Mouse (Mus musculus) heart, postnatal 25 days (tissue): ENCODE measurements around the gene Abhd14a. TPM values are rescaled to one million over a fixed set of nuclear protein-coding genes. Genes with fewer than 3 reads are reported as not detected.
"Not testable (repeated sequence)": the region's sequence is repeated elsewhere in the genome, so short reads cannot be mapped to it uniquely, and the experiment has no call there.

Experiments
- DNase-seq: peaks from one replicate; pipeline ENCODE4 v3.0.0; 2022; ENCODE audit warnings: low spot score
- intact Hi-C: fragments of 180-260 bp; cut with DNase I; formaldehyde crosslinking; loops from one replicate; pipeline ENCODE4 v1.15.1; 2025
- total RNA-seq, 2 experiments: library from RNA; stranded (reverse); gene quantifications; 2 replicates each; pipeline ENCODE4 v1.2.3; 2021

Gene Abhd14a
- 10 to 100 TPM; 20.2 to 21.3 TPM for total RNA-seq

DNA sequence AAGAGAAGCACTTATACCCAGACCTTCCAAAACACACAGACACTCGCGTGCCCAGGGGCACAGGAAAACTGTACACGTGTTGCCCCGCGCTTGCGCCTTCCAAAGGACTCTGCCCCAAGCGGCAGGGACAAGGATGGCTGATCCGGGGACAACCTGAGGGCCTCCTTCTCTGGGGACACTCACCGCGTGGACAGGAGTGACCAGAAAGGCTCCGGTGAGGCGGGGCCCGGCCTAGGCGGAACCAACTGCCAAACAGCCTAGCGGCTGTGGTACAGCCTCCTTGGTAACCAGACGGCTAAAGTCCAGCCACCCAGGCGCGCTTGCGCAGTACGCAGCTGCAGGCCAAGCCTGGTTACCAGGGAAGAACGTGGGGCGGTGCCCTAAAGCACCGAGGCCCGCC, at the start of gene Abhd14a, which contains the start of gene Abhd14b:
Gene Abhd14a (minus strand): TSS at position 331 of the 400 bp plus-strand sequence.
Gene Abhd14b (plus strand): TSS at position 112 of the 400 bp plus-strand sequence.
- DNase-seq: peak; percentile 91
- intact Hi-C loops: loop anchor here (10.0 kb wide), 1 partner anchor 1053 kb away; the partner anchor contains the start of genes Aste1 and Nek11

DNA sequence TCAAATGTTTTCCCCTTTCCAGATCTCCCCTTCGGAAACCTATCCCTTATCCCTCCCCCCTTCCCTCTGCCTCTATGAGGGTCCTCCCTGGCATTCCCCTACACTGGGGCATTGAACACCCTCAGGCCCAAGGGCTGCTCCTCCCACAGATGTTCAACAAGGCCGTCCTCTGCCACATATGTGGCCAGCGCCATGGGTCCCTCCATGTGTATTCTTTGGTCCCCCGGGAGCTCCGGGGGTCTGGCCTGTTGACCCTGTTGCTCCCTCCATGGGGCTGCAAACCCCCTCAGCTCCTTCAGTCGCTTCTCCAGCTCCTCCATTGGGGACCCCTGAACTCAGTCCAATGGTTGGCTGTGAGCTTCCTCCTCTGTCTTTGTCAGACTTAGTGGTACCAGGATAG, 40.1 kb upstream of the Abhd14a start:
- DNase-seq, intact Hi-C loops: not testable (repeated sequence)

DNA sequence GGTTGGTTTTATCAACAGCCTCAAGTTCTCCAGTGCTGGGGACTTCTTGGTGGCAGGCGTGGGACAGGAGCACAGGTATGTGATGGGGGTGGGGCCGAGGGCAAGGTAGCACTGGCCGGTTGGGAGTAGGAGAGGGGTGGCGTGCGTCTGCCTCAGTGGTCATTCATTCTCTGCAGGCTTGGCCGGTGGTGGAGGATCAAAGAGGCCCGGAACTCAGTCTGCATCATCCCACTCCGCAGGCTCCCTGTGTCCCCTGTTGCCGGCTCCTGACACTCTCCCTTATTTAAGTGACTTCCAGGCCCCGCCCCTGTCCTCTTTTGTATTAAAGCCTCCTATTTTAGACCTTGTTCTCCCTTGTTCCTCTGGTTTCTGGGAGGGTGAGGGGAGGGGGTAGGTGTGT, 37.6 kb upstream of the Abhd14a start:
- no peak for DNase-seq
- intact Hi-C loops: no loop called here

DNA sequence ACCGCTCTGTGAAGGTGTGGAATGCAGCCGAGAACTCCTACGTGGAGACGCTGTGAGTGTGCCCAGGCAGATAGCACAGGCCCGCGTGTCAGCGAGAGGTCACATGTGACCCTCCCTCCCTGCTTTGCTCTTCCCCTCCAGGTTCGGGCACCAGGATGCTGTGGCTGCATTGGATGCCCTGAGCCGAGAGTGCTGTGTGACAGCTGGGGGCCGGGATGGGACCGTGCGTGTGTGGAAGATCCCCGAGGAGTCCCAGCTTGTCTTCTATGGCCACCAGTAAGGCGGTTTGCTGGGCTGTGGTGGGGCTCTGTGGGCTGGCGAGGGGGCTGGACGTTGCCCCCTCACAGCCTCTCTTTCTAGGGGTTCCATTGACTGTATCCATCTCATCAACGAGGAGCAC, 36.1 kb upstream of the Abhd14a start:
- intact Hi-C loops: no loop called here
- no peak for DNase-seq

DNA sequence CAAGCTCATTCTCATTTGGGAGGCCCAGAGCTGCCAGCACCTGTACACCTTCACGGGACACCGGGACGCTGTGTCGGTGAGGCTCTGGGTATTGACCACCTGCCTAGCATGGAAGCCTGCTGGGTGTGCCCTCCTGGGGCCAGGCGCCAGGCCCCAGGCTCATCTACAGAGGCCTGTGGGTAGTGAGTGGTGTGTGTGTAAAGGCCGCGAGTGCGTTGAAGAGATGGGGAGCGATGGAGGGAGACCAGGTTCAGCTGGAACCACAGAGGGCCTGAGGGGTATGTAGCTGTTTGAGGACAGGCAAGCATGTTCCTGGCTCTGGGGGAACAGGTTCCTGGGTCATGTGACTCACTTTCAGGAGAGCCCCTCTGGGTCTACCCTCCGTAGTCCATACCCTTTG, 35.7 kb upstream of the Abhd14a start:
- DNase-seq: no peak
- intact Hi-C loops: no loop called here

DNA sequence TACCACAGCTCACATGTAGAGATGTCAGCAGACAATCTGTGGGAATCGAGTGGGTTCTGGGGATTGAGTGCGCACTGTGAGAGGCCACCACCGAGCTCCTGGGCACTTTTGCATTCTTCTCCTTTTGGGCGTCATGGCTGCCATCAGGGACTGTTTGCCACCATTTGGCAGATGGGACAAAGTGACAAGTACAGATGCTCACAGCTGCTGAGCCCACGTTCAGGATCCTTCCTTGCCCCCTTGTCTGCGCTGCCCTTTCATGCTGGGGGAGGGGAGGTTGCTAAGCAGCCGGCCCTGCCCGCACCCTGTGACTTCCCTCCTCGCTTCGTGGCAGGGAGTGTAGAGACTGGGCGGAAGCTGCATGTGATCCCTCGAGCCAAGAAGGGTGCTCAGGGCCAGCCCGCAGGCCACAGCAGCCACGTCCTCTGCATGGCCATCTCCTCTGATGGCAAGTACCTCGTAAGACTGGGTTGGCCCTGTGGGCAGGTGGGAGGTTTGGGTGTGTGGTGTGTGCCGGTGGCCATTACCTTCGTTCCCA, 35.2 kb upstream of the Abhd14a start:
- DNase-seq: no peak
- intact Hi-C loops: no loop called here

DNA sequence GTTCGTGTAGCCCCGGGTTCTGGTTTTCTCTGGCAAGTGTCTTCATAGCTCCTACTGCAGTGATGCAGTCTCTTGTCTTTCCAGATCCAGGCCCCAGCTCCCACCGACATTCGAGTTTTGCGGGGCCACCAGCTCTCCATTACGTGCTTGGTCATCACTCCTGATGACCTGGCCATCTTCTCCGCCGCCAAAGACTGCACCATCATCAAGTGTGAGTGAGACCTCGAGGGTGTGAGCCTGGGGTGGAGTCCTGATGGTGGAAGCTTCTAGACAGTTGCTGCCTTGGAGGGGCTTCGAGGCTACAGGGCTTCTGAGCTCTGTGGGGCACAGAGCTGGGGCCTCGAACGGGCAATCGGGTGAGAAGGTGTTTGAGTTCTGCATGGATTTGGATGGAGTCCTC, 34.2 kb upstream of the Abhd14a start:
- DNase-seq: no peak
- intact Hi-C loops: no loop called here

DNA sequence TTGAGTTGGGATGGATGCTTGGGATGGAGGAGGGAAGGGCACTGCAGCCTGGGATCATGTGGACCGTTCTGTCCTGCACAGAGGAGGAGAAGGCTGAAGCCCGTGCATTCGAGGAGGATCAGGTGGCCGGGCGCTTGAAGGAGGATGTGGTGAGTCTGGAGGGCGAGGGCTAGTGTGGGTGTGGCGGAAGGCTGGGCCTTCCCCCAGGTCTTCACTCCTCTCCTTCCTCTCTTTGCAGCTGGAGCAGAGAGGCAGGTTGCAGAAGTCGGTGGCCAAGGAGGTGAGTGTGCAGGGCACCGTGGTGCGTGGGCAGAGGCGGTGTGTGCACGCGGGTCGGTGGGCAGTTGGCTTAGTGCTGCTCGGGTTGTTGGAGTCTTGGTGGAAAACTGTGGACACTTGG, 33.6 kb upstream of the Abhd14a start:
- no peak for DNase-seq
- intact Hi-C loops: no loop called here

DNA sequence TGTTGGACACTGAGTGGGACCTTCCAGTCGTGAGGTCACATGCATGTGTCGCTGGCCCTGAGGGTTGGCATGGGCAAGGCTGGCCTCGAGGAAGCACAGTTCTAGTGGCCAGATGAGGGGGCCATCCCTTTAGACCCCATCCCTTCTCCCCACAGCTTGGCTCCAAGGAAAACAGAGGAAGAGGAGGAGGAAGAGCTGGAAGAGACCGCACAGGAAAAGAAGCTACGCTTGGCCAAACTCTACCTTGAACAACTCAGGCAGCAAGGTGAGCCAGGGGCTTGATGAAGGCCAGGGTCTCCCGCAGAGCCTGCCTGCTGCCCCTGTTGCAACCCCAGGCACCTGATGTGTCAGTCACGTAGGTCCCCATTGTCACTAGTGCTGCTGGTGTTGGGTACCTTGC, 33.1 kb upstream of the Abhd14a start:
- DNase-seq: no peak
- intact Hi-C loops: no loop called here

DNA sequence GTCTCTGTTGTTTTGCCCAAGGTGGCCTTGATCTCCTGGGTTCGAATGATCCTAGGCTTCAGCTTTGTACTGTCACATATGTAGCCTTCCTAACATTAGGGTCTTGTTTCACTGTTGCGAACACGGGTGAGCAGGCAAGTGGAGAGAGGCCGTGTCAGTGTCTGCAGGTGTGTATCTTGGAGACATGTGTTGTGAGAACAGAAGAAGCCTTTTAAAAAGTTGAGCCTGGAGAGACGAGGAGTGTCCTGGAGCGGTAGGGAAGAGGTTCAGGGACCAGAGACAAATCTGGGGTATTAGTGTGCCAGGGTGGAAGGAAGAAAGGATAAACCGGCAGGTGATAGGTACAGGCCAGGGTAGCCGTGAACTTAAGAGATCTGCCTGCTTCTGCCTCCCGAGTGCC, 30.6 kb upstream of the Abhd14a start:
- intact Hi-C loops: loop anchor here (5.0 kb wide), 2 partner anchors 111 to 171 kb away; partner anchors contain the start of gene Dusp7
- no peak for DNase-seq

DNA sequence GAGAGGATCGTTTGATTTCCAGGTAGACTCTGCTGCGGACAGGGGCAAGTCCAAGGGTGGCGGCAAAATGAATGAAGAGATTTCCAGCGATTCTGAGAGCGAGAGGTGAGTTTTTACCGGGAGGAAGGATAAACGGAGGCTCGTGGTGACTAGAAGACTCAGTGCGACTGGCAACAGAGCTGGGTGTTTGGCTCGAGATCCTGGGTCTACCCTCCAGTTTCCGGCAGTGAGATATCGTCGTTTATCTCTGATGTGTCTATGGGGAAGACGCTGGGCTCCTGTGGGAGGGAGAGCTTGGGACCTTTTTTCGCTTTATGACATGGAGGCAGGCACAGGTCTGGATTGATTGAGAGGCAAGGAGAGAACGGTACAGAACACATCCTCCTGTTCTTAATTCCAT, 30.2 kb upstream of the Abhd14a start:
- no peak for DNase-seq
- intact Hi-C loops: loop anchor here (2.0 to 5.0 kb wide), 3 partner anchors 49 to 170 kb away; partner anchors contain the start of genes Dusp7 and Rpl29

DNA sequence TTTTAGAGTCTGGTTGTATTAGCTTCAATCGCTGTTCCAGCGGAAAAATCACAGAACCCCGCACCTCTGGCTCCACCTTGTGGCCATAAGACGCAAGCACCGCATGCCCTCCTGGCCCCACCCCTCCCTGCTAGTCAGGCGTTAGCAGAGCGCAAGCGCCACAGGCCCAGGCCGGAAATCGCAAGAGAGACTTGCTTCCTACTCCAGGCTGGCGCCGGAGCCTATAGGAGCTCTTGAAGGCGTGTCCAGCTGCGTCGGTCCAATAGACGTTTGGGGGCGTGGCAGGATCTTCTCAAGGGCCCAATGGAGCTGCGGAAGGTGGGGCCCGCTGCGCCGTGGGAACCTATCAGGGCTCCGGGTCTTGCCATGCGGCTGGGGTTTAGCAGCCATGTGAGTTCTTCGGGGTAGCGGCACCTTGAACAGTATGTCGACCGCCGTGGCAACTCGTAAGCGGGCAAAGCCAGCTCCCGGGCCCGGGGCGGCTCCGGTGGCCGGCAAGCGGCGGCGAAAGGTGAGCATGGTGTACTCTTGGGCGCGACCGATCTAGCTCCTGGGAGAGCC, 29.5 kb upstream of the Abhd14a start, which contains the start of gene Parp3:
Gene Parp3 (minus strand): TSS at position 26 of the 561 bp plus-strand sequence.
- DNase-seq: peak; percentile 100
- intact Hi-C loops: loop anchor here (2.0 to 5.0 kb wide), 3 partner anchors 48 to 170 kb away; partner anchors contain the start of genes Dusp7 and Rpl29

DNA sequence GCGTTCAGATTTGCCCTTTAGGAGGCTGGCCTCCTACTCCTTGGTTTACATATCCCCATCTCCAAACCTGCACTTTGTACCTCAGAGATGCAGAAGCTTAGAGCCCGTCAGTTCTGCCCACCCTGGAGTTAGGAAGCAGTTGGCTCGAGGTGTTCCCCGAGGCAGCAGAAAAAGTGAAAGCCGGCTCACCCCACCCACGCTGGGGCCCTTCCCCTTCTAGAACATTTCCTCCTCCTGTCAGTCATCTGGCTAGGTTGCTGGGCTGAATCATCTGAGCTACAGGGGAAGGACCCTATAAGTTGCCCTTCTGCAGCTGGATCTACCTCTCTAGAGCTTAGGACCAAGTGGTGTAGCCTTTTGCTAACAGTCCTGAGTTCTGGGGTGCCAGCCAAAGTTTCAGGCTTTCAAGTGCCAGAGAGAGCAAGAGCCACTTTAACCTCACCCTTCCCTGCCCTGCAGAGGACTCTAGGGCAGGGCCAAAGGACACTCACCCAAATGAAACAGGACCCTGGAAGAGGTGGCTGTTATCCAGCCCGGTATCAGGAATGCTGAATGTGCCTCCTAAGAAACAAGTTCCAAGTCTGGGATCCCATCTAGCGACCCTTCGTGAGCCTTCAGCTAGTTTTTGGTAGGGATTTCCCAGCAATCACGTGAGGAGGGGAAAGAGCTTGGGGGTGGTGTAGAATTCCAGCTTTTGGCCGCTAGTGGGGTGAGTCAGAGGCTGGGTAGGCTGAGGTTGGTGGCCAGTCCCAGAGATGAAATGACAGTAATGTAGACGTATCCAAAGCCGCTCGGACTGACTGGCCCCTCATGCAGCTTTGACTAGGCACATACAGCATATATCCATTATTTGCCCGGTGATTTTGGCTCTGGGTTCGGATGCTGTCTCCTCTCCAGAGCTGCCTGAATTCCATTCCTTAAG, 28.8 kb upstream of the Abhd14a start:
- intact Hi-C loops: loop anchor here (2.0 to 5.0 kb wide), 3 partner anchors 47 to 169 kb away; partner anchors contain the start of genes Dusp7 and Rpl29
- peak; percentile 66 for DNase-seq

DNA sequence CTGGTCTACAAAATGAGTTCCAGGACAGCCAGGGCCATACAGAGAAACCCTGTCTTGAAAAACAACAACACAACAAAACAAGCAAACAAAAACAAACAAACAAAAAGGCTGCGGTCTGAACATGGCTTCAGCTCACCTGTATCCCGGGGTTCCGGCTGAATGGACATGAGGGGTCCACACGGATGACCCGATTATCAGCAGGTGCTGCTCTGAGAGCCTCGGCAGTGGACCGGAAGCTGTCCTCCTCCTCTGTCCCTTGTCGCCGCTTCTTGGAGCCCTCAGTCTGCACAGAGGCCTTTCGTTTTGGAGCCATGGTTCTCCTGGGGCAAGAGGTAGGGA, 28.2 kb upstream of the Abhd14a start, which contains the start of gene Rrp9:
Gene Rrp9 (plus strand): TSS at position 301 of the 339 bp plus-strand sequence.
- DNase-seq: peak; percentile 1
- intact Hi-C loops: loop anchor here (1.0 to 5.0 kb wide), 5 partner anchors 27 to 189 kb away; partner anchors contain the start of genes Dusp7 and Rpl29

DNA sequence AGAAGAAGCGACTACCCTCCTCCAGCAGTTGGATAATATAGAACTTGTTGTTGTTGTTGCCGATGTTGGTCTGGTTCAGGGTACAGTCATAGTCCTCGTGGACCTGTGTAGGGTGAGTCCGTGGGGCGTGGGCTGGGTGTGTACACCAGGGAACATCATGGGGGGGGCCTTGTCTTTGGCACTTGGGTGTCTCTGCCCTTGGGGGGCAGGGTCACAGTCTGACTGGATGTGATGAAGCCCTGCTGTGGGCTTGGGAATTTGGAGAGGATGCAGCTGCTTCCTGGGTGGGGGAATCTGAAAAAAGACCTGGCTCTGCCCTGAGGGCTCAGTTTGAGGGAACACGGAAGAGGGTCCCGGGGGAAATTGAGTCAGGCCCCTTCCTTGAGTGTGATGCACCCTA, 27.6 kb upstream of the Abhd14a start:
- peak; percentile 21 for DNase-seq

DNA sequence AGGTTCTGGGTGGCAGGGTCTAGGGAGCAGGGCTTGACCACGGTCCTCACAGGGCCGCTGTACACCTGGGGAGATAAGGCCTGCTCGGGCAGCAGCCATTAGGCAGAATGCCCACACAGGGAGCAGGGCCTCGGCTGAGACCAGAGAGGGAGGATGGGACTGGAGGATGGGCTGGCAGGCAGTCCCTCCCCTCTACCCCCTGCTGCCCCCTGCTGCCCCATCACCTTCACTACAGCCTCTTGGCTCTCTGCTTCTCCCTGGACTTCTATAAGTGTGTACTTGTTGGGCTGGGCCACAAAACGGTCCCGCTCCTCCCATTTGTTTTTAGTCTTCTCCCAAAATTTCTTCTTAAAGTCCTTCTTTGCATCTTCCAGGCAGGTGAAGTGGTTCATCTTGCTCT, 27.0 kb upstream of the Abhd14a start:
- intact Hi-C loops: loop anchor here (2.0 kb wide), 1 partner anchor 188 kb away; no protein-coding TSS in a partner anchor
- DNase-seq: peak; percentile 44

More for the DNA sequence above, 27.6 kb upstream of the Abhd14a start:
- intact Hi-C loops: loop anchor here (1.0 to 5.0 kb wide), 4 partner anchors 27 to 188 kb away; partner anchors contain the start of gene Dusp7

DNA sequence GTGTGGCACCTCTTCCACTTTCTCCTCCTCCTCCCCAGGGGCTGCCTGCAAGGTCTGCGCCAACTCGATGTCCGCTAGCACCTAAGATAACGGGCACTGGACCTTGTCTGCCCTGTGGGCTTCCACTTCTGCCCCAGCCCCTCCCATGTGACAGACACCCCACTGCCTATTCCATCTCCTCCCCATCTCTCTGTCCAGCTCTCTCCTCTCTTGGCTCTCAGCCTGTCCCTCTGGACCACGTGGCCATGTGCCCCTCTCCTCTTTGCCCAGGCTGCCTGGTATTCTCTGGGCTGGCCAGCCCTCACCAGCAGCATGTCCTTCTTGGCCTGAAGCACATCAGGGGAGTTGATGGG, 26.3 kb upstream of the Abhd14a start:
- DNase-seq: no peak
- intact Hi-C loops: loop anchor here (2.0 kb wide), 2 partner anchors 15 to 187 kb away; no protein-coding TSS in a partner anchor

DNA sequence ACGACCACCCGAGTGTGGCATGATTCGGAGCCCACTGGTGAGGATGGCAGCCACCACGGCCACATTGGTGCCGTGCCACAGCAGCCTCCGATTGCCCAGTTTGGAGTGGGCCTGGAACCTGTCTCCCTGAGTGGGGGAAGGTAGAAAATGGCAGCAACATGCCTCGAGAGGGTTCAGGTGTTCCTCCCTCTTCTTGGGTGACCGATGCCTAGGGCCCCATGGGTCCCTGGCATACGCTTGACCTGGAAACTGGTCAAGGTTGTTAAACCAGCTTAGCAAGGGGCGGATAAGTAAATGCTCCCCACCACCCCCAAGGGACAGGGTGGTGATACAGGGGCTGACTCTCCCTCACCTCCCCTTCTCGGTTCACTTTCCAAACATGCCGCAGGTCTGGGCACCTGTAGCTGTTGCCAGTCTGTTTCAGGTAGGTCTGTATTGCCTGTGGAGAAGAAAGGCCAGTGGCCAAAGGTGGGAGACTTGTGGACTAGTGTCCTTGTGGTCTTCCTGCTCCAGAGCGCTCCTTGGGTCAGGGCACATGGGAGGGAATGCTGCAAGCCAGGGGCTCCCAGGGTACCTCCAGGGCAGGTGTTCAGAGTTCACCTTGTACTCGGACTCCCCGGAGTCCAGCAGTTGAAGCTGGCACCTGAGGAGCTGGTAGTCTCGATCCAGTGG, 25.7 kb upstream of the Abhd14a start:
- intact Hi-C loops: loop anchor here (2.0 kb wide), 1 partner anchor 14 kb away; no protein-coding TSS in a partner anchor
- DNase-seq: peak; percentile 1

DNA sequence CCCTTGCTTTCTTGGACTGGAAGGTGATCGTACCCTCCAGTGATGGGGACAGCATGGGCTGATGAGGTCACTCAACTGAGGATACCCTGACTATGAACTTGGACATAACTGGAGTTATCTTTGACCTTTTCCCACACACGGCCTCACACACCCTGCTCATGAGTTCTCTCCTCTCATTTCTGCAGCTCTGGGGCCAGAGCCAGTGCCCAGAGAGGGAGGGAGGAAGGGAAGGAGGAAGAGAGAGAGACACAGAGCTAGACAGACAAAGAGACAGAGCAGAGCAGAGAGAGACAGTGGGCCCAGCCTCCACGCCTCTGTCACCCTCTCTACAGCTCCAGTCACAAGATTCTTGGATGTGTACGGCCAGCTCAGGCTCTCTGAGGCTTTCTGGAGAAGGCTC, 24.8 kb upstream of the Abhd14a start:
- intact Hi-C loops: loop anchor here (2.0 kb wide), 1 partner anchor 14 kb away; no protein-coding TSS in a partner anchor
- DNase-seq: no peak
